Comparison of ENCODE assay signal across 17 mouse cellular contexts in genomic region chr10:127763914-127764680, GRCm38 (mm10). TPM values are rescaled to one million over a fixed set of nuclear protein-coding genes. Genes with fewer than 3 reads are reported as not detected.
DNase-seq lines count a peak whose midpoint lies in the region; ATAC-seq lines count a peak whose summit lies in the region.
"Had no signal": no experiment of that assay in that cellular context is flagged by ENCODE, and none has a peak within 500 bp of the region (broad histone marks: within the 10 kb centered on the region; RNA-seq: fewer than 3 reads in every experiment).

No protein-coding gene starts in this region.

- peak; percentile 54 for DNase-seq in heart, embryonic 10.5 days (ENCODE audit: low spot score)
- no peak for DNase-seq in heart, postnatal 36 days
- peak; percentile 87 for DNase-seq in kidney, adult 11 months
- peak; percentile 51 to 66 for DNase-seq in kidney, postnatal 4 days
- peak; percentile 58 for DNase-seq in yolk sac, embryonic 10.5 days (ENCODE audit: low spot score)
- no peak for DNase-seq in layer of hippocampus, adult 11-12 months (ENCODE audit: low spot score)
- no peak for DNase-seq in left cerebral cortex, adult 8-10 months (ENCODE audit: low spot score in 2 of 2)
- DNase-seq: adrenal gland, postnatal 25 days; right cerebral cortex, postnatal 25 days; thymus, adult 18-20 months had no signal

- 66% methylated on average over 12 of the region's 12 CpGs for WGBS in heart, embryonic 10.5 days

- intact Hi-C loops in heart, postnatal 36 days (cut with DNase I): no loop called here

- H3K36me3 ChIP-seq in heart, embryonic 10.5 days: no peaks in the 10 kb centered on the region
- H3K36me3 ChIP-seq: heart, embryonic 13.5 days had no signal

- no peak overlapping the region for H3K27ac ChIP-seq in heart, embryonic 10.5 days
- H3K27ac ChIP-seq: heart, embryonic 13.5 days had no signal

- H3K27me3 ChIP-seq in heart, embryonic 10.5 days (ENCODE audit: insufficient read depth, poor library complexity, severe bottlenecking): no peaks in the 10 kb centered on the region
- H3K27me3 ChIP-seq: heart, embryonic 13.5 days had no signal

- no peak overlapping the region for H3K4me3 ChIP-seq in heart, embryonic 10.5 days
- H3K4me3 ChIP-seq: heart, embryonic 13.5 days had no signal

- no peaks in the 10 kb centered on the region for H3K9me3 ChIP-seq in heart, embryonic 10.5 days
- H3K9me3 ChIP-seq: heart, embryonic 13.5 days had no signal

- H3K4me1 ChIP-seq in heart, embryonic 10.5 days: no peaks in the 10 kb centered on the region
- H3K4me1 ChIP-seq: heart, embryonic 13.5 days had no signal

- ATAC-seq in monocyte, adult 5-6 weeks (replicated peaks; ENCODE audit: insufficient number of reproducible peaks, low FRiP score, low TSS enrichment, poor library complexity, severe bottlenecking): no peak
- ATAC-seq: midbrain, embryonic 16.5 days had no signal

RNA-seq across cellular contexts. Expression of gene Rdh16f1, which starts 4.5 kb away (rescaled TPM):
- not detected in 2 replicates for polyA plus RNA-seq in heart, embryonic 10.5 days (2016; fragmentation: Nextera tagmentation; extraction: Ambion mirVana)
- total RNA-seq in heart, postnatal 36 days (2021): under 1 TPM in 1 of 2 experiments, not detected in 1; 0.11 TPM
- total RNA-seq in monocyte, adult 5-6 weeks (2017): not detected in 3 replicates
- total RNA-seq in left cerebral cortex, adult 8-10 months (2022): 1 to 10 TPM in 1 of 4 experiments, under 1 TPM in 2, not detected in 1; 0.72 to 1.9 (median 0.96) TPM
- total RNA-seq: left cerebral cortex, postnatal 14 days; neutrophil, adult 5-6 weeks had no signal
- polyA plus RNA-seq: C2C12; cortical plate, adult 2 months; heart, embryonic 13.5 days had no signal

RNA-seq across cellular contexts. Expression of gene Rdh1, which starts 4.6 kb away (rescaled TPM):
- 0.06 and 0.13 TPM in 2 replicates for polyA plus RNA-seq in heart, embryonic 10.5 days (2016; fragmentation: Nextera tagmentation; extraction: Ambion mirVana)
- total RNA-seq in heart, postnatal 36 days (2021): under 1 TPM in 1 of 2 experiments, not detected in 1; 0.08 TPM
- not detected in 3 replicates for total RNA-seq in monocyte, adult 5-6 weeks (2017)
- total RNA-seq in left cerebral cortex, adult 8-10 months (2022): under 1 TPM; 0.13 to 0.30 (median 0.16) TPM
- polyA plus RNA-seq: heart, embryonic 13.5 days; midbrain, embryonic 16.5 days had no signal

RNA-seq across cellular contexts. Expression of gene Rdh9, which starts 12.1 kb away (rescaled TPM):
- polyA plus RNA-seq in heart, embryonic 10.5 days (2016; fragmentation: Nextera tagmentation; extraction: Ambion mirVana): 0.06 and 0.19 TPM in 2 replicates
- under 1 TPM in 1 of 2 experiments, not detected in 1; 0.36 TPM for total RNA-seq in heart, postnatal 36 days (2021)
- 0.19 to 1.2 TPM (median 1.0 TPM) in 3 replicates for total RNA-seq in monocyte, adult 5-6 weeks (2017)
- 1 to 10 TPM in 1 of 4 experiments, not detected in 3; 1.7 TPM for total RNA-seq in left cerebral cortex, adult 8-10 months (2022)
- total RNA-seq: adrenal gland, postnatal 25 days; neutrophil, adult 5-6 weeks had no signal
- polyA plus RNA-seq: midbrain, embryonic 16.5 days had no signal

RNA-seq across cellular contexts. Expression of gene Gpr182, which starts 12.6 kb away (rescaled TPM):
- polyA plus RNA-seq in heart, embryonic 10.5 days (2016; fragmentation: Nextera tagmentation; extraction: Ambion mirVana): 15.2 and 22.1 TPM in 2 replicates
- 1 to 10 TPM; 3.5 to 4.0 TPM for total RNA-seq in heart, postnatal 36 days (2021)
- total RNA-seq in monocyte, adult 5-6 weeks (2017): not detected in 3 replicates
- total RNA-seq in left cerebral cortex, adult 8-10 months (2022): 1 to 10 TPM; 2.0 to 3.1 (median 2.6) TPM

RNA-seq across cellular contexts. Expression of gene Zbtb39, which starts 24.8 kb away (rescaled TPM):
- 2.4 and 4.9 TPM in 2 replicates for polyA plus RNA-seq in heart, embryonic 10.5 days (2016; fragmentation: Nextera tagmentation; extraction: Ambion mirVana)
- 1 to 10 TPM; 6.8 to 7.8 TPM for total RNA-seq in heart, postnatal 36 days (2021)
- total RNA-seq in monocyte, adult 5-6 weeks (2017): 4.8 to 9.7 TPM (median 6.3 TPM) in 3 replicates
- 10 to 100 TPM in 2 of 4 experiments, 1 to 10 TPM in 2; 9.9 to 11.4 (median 10.1) TPM for total RNA-seq in left cerebral cortex, adult 8-10 months (2022)

Comparison
In these comparisons a context has a peak if more than half of its experiments do, and no peak if none do; other contexts are left out.
1. DNase-seq: peak in heart, embryonic 10.5 days (single experiment), kidney, adult 11 months (single experiment), kidney, postnatal 4 days (2 of 2) and yolk sac, embryonic 10.5 days (single experiment); none in heart, postnatal 36 days (0 of 2), layer of hippocampus, adult 11-12 months (single experiment) and left cerebral cortex, adult 8-10 months (0 of 2).